Mouse (Mus musculus) B cell, adult 2 months (primary cell): ENCODE data around the gene Nrxn1.

Source experiments
- DNase-seq, 2 experiments: peaks; one replicate each; pipeline ENCODE4 v3.0.0; 2022

Nrxn1 gene

DNA sequence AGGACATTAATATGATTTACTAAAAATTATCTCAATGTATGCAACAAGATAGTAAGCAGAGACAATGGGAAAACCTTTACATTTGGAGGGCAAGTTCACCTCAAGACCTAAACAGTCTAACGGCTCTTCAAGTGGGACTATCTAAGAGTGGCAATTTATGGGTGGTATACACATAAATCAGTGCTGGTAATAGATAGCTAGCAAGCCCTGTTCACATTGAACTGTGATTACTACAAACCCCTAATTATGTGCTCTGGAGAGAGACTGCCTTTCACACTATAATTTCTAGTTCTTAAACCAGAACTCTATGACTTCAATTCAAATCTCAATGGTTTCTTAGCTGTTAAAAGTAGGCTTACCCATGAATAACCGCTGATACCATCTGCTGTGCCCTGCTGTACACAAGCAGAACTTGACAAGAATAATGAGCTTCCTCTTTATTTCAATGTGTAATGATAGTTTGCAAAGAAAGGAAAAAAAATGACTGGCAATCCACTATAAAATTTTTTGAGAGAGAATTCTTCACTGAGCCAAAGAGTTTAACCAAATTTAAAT is 453.8 kb downstream of the Nrxn1 start:
- DNase-seq = no peak

DNA sequence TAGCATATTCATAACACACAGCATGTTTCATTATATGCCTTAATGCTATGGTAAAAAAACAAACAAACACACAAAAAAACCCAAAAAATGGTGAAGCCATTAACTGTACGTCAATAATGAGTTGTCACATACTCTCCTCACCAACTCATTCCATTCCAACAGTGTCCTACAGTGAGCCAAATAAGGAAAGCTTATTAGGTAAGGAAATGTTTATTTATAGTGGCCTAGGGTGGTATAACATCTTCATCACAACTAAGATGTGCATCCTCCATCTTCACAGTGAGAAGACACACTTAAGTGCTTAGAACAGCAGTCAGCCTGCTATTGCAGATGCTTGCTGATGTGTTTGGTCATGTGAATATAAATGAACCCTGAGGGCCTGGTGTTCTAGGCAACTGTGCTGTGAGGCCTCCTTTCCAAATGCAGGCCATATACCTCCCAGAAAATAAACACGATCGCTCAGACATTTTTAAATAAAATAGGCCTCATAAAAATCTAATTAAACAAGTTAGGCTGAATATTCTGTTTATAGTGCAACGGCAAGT is 454.6 kb downstream of the Nrxn1 start:
- DNase-seq = no peak

- DNase-seq = no peak
These were observed 461.5 kb downstream of the Nrxn1 start for GRCm38 (mm10) chr17:90631371-90631770.

DNA sequence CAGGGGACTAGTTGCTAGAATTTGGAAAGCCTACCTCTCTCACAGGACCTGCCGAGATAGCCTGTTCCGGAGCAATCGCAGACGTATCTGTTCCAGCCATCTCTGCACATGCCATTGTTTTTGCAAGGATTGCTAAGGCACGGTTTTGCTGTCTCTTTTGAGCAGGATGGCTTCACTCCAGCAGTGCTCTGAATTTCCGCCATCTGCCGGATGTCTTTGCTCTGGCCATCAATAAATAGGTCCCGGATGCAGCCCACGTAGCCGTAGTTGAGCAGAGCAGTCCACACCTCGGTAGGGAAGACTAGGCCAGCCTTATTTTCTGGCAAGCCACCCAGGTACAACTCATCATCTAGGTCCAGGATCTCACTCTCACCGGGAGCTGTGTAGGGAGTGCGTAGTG is 463.0 kb downstream of the Nrxn1 start:
- DNase-seq = no peak

DNA sequence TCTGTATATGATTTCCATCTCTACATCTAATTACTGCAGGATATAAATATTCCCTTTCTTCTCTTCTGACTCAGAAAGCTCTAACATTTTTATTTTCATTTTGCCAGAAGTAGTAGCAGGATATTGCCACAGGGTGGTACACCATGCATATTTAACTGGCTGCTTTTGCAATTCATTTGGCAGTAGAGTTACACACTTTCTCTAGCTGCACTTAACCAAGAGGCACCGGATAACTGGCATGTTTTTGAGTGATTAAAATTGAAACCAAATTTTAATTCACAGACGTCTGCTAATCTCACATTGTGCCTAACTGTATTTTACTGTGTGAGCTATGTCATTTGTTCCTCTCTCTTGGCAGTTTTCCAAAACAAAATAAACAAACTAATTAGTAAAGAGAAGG is 464.4 kb downstream of the Nrxn1 start:
- DNase-seq = no peak

DNA sequence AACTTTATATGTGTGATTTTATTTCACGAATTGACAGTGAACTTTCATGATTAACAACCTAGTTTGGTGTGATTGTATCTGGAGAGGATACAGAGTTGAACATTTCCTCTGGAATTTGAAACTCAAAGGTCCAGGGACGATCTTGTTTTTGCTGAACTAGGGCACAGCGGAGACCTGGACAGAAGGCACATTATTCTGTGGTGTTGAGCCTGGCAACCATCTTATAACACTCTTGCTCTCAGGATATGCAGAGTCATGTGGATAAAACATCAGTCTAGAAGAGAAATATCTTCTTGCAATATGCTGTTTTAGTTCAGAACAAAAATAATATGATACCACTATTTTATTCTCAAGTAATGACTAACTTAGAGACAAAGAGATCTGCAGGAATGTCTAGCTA is 464.9 kb downstream of the Nrxn1 start:
- no peak for DNase-seq

DNA sequence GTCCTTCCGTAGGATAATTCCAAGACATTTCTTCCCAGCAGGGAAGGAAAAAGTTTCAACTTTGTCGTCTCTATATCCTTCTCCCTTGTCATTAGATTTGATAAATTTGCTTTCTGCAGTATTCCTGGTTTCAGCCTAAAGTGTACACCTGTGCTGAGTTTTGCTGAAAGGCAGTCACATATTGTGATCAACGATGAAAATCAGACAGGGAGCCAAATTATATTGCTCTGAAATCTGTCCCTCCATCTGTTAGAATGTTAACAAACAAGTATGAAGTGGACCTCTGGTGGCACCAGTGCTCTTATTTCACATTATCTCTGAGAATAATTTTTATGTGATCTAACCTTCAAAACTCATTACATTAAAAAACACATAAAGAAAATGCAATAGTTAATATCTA is 465.5 kb downstream of the Nrxn1 start:
- DNase-seq = no peak

DNA sequence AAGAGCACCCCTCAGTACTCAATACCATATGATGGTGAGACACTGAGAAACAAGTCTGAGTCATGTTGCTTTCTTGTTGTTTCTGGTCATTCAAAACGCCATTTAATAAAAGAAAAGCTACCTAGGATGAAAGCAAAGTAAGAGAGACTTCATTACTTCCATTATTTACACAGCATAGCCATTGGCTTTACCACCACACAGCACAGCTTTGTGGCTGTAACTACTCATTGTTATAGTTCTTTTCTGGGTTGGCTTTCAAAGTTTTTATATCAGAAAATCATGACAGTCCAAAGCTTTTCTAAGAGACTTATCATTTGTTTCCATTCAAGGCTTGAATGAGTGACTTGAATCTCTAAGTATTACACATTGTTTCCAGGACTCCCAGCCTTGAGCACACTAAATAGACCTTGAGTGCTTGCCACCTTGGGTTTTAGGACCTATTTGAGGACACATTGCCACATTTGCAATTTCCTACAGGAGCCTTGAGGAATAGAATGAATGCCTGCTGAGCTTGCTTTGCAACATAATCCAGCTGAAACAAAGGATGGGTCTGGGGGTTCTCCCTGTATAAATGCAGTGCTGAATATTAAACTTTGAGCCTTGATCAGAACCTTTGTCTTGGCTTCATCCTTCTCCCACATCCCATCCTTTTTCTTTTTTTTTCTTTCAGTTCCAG is 468.1 kb downstream of the Nrxn1 start:
- no peak for DNase-seq

DNA sequence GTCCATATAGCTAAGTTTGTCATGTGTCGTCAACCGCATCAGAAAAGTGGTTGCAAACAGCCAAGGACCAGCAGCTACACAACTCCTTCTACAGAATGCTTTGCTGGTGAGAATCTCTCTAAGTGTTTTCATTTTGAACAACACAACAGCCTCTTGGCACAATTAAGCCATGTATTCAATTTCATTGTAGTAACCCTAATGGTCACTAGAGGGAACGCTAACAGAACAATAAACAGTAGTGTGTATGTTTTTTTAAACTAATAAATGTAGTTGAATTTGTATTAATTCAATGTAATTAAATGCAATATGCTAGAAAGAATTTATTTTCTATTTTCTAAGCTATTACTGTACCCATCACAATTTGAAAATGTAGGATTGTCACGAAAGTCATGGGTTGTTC is 471.0 kb downstream of the Nrxn1 start:
- DNase-seq = no peak

DNA sequence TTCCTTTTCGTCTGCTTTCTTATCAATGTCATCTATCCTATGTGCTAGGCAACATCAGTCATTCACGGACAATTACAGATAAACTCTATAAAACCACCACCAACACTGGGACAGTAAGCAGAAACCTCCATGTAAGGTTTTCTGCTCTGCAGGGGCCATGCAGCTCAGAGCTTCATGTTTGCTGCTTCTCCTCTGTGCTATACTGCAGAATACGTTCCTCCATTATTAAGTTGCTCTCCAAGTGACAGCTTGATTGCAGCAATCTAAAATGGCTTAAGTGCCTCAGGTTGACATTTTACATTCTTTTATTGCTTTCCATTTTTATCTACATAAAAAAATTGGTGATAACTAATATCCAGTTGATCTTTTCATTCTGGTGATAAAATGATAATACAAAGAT is 477.9 kb downstream of the Nrxn1 start:
- no peak for DNase-seq

GRCm38 (mm10) chr17:90607427-90607806 is 485.5 kb downstream of the Nrxn1 start:
- DNase-seq = no peak

DNA sequence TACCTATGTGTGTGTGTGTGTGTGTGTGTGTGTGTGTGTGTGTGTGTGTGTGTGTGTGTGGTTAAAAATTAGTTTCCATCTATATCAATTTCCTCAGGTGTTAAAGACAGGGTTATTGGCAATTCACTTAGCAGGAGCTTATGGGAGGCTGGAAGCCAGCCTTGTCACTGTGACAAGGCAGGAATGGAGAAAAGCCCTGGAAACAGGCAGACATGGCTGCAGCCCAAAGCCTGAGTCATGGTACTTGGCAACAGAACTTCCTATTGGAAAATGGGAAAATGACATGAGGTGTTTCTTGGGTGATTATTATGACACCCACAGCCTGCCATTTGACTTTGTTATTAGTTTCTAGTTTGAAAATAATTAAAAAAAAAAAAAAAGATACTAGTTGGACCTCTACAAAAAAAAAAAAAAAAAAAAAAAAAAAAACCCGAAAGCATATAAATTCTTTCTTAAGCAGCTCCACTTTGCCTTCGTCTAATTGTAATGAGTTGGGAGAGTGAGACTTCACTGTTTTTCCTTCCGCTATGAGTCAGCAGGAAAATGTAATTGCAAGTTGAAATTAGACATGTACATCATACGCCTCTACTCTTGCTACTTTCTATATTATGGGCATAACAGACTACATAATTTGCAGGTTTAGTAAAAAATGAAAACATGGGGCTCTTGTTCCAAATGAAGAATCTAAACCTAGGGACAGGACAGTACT is 486.0 kb downstream of the Nrxn1 start:
- no peak for DNase-seq

GRCm38 (mm10) chr17:90599570-90600524 is 493.0 kb downstream of the Nrxn1 start:
- no peak for DNase-seq

DNA sequence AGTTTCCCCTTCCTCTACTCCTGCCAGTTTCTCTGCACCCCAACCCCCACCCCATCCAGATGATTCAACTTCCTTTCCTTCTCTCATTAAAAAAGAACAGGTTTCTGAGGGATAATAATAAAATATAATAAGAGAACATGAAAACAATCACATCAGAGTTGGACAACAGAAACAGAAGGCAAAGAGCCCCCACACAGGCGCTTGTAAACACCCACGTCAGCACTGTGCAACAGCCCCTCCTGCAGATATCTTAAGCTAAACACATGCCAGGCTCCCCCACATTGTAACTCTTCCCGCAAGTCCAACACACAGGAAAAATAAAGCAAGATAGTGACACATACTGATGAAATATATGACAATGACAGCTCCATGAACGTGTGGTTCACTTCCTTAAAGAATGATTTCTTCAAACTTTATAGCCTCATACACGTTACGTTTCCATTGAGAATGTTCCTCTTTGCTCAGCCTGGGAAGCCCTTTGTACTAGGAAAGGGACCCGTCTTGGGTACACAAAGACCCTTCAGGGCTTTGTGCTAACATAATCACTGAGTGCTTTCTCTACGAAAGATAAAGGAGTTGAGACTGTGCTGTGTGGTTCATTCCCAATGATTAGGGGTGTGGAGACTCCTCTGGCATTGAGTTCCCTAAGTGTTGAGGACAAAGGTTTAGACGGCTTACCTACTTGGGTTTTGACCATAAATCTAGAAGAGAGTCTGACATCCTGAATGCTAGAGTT is 497.9 kb downstream of the Nrxn1 start:
- DNase-seq = no peak

- no peak for DNase-seq
These were observed 506.0 kb downstream of the Nrxn1 start for GRCm38 (mm10) chr17:90586891-90587290.

DNA sequence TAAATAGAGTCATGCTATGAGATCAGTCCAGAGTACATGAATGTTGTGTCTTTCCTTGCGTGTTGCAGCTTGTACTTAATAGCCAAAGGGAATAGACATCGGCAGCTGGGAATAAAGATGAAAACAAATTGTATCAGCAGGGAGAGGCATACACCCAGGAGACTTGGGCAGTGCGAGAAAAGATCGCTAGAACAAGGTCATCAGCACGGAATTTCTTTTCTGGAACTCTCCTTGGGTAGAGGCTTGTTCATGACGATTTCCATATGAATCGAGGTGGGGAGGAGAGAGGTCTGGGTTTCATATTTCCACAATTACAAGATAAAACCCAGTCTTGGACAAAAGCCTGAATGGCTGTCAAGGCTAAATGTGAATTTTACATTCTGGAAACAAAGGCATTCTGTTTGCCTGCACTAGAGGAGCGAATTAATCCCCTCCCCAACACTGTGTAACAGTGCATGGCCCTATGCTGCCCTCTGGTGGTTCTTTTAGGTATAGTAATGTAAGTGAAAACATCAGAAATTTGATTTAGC is 508.1 kb downstream of the Nrxn1 start:
- DNase-seq = peak; percentile 2 to 12

GRCm38 (mm10) chr17:90583826-90584534 is 508.9 kb downstream of the Nrxn1 start:
- no peak for DNase-seq

GRCm38 (mm10) chr17:90583196-90583595 is 509.7 kb downstream of the Nrxn1 start:
- no peak for DNase-seq

DNA sequence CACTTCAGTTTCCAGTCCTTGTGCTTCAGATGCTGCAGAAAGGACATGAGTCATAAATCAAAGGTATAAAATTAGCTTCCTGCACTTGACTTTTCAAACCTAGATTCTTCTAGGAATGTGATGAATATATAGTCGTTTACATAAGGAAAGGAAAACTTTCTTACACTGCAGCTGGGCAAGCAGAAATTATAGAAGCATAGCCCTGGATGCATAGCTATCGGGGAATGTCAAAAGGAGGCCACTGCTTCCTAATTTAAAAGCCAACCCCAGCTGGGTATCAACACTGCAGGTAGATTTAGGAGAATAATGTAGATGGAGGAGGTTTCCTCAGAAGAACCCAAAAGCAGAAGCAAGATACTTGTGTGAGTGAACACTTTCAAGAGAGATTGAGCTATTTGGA is 523.0 kb downstream of the Nrxn1 start:
- DNase-seq = no peak

DNA sequence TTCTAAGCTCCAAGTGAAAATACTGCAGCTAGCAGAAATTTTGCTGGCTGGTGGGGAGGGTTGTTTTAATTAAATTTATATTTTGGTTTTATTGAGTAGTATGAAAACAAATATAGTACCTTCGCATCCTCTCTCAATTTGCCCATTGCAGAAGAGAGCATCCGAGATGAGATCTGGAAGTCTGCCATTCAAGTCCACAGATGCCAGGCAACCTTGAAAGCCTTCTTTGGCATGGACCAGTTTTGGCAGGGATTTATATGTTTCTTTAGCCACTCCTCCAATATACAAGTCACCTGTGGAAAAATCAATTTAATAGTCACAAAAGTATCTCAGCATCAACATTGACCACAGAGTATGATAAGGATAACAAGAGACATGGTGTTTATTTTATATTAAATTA is 527.7 kb downstream of the Nrxn1 start:
- no peak for DNase-seq

DNA sequence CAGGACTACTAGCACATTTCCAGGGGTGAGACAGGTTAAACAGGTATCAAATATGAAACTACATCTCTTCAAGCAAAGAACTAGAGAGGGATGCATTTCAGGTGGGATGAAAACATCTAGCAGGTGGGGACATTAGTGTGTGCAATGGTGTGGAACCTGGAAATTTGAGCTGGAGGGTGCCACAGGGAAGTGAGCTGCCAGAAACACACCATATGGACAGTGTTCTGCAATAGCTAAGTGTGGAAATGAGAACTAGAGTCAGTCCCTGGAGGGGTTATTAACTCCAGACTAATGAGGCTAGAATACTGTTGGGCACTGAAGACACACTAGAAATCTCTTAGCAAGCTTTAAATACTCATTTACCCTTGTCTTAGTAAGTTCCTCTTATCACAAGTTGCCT is 536.5 kb downstream of the Nrxn1 start:
- DNase-seq = no peak
